Mouse (Mus musculus) heart, embryonic 14.5 days (tissue): ENCODE results near the gene Med14. TPM values are rescaled to one million over a fixed set of nuclear protein-coding genes. Genes with fewer than 3 reads are reported as not detected.

Source experiments
- ATAC-seq: fragments of 200-750 bp; cut with Nextera tagmentation; 2 replicates; pipeline ENCODE4 v1.8.0; 2017; ENCODE audit warnings: low read depth, moderate TSS enrichment; ENCODE audit not compliant: insufficient number of reproducible peaks, insufficient read depth, low FRiP score
- H3K27ac ChIP-seq, 2 experiments: fragments of 200-500 bp in 1 of 2; fragments of 300-500 bp in 1 of 2; sonication (generic) in 1 of 2; replicated peaks in 1 of 2; 2 replicates each; pipeline ENCODE4 v1.5.1; 2012 to 2014; ENCODE audit warnings: low read depth in 2 of 2, low read length in 2 of 2, control low read depth in 1 of 2, mild to moderate bottlenecking in 1 of 2, mixed read lengths in 1 of 2; ENCODE audit not compliant: control insufficient read depth in 1 of 2, insufficient read depth in 1 of 2
- H3K27me3 ChIP-seq: fragments of 300-500 bp; sonication (generic); 2 replicates; pipeline ENCODE4 v1.6.1; 2014; ENCODE audit warnings: mild to moderate bottlenecking, low read length, control low read depth; ENCODE audit not compliant: control insufficient read depth, insufficient read depth
- H3K36me3 ChIP-seq: fragments of 300-500 bp; sonication (generic); 2 replicates; pipeline ENCODE4 v1.6.1; 2014; ENCODE audit warnings: mild to moderate bottlenecking, control low read depth, low read length, mixed read lengths; ENCODE audit not compliant: control insufficient read depth, insufficient read depth
- H3K4me1 ChIP-seq, 2 experiments: fragments of 200-500 bp in 1 of 2; fragments of 300-500 bp in 1 of 2; sonication (generic) in 1 of 2; 2 replicates each; pipeline ENCODE4 v1.6.1; 2012 to 2014; ENCODE audit warnings: low read length in 2 of 2, control low read depth in 1 of 2, mixed read lengths in 1 of 2; ENCODE audit not compliant: control insufficient read depth in 2 of 2, insufficient read depth in 2 of 2
- H3K4me2 ChIP-seq: fragments of 300-500 bp; sonication (generic); 2 replicates; pipeline ENCODE4 v1.6.1; 2014; ENCODE audit warnings: mild to moderate bottlenecking, low read length
- H3K4me3 ChIP-seq, 2 experiments: fragments of 200-500 bp in 1 of 2; fragments of 300-500 bp in 1 of 2; sonication (generic) in 1 of 2; 2 replicates each; pipeline ENCODE4 v1.5.1; 2012 to 2014; ENCODE audit warnings: low read length in 2 of 2, mild to moderate bottlenecking in 2 of 2, control low read depth in 1 of 2, low read depth in 1 of 2, moderate library complexity in 1 of 2; ENCODE audit not compliant: control insufficient read depth in 1 of 2, insufficient read depth in 1 of 2
- H3K9ac ChIP-seq: fragments of 300-500 bp; sonication (generic); 2 replicates; pipeline ENCODE4 v1.6.1; 2014; ENCODE audit warnings: mild to moderate bottlenecking, low read length
- H3K9me3 ChIP-seq: fragments of 300-500 bp; sonication (generic); 2 replicates; pipeline ENCODE4 v1.6.1; 2016; ENCODE audit warnings: low read length, control low read depth; ENCODE audit not compliant: control insufficient read depth
- WGBS: fragments of 180-500 bp; shearing (Covaris S2); extraction: QIAGEN DNeasy Blood & Tissue Kit; methylation state at CpG from one replicate; pipeline ENCODE4 v1.1.7; 2014; 5-methylcytosine and 5-hydroxymethylcytosine counted together
- polyA plus RNA-seq: library from polyadenylated mRNA; unstranded; fragments of >200 nt; fragmentation: Nextera tagmentation; extraction: Ambion mirVana; gene quantifications from 2 replicates; pipeline ENCODE4 v1.2.1, GENCODE M21; 2014

Med14 gene
- polyA plus RNA-seq, 1 experiment from 2014 or later = 28.0 TPM

GRCm38 (mm10) chrX:12766846-12767564, 5.1 kb upstream of the Med14 start:
- Histone ChIP-seq H3K9me3 (no peaks in the 10 kb centered on the region), H3K27me3 (peaks cover 2% of the 10 kb centered on the region; the same call in 1 of the 2 replicates), H3K4me2 (no peak overlapping the region), H3K36me3 (no peaks in the 10 kb centered on the region), H3K4me3 (no peak overlapping the region), H3K4me1 (no peaks in the 10 kb centered on the region), H3K27ac (no peak overlapping the region), H3K9ac (no peak overlapping the region)
- 58% methylated on average over 4 of the region's 4 CpGs for WGBS
- ATAC-seq = no peak

- Histone ChIP-seq H3K27ac (peak overlapping the region; percentile 96 to 97; a peak in 3 of 4 replicates), H3K4me3 (peak overlapping the region; percentile 69 to 76; a peak in 3 of 4 replicates), H3K4me1 (no peaks in the 10 kb centered on the region), H3K9me3 (no peaks in the 10 kb centered on the region), H3K4me2 (peak overlapping the region; percentile 71), H3K36me3 (no peaks in the 10 kb centered on the region), H3K9ac (peak overlapping the region; percentile 89), H3K27me3 (peaks cover 11% of the 10 kb centered on the region; the same call in 1 of the 2 replicates)
- no peak for ATAC-seq
- WGBS = 77% methylated on average over 3 of the region's 3 CpGs
Measured at GRCm38 (mm10) chrX:12763127-12763834, 1.4 kb upstream of the Med14 start.

GRCm38 (mm10) chrX:12762334-12763126, 657 bp upstream of the Med14 start:
- 14% methylated on average over 19 of the region's 32 CpGs for WGBS

GRCm38 (mm10) chrX:12761259-12761625, 631 bp downstream of the Med14 start:
- peak overlapping the region; percentile 96 to 97 for H3K27ac ChIP-seq
- H3K36me3 ChIP-seq = no peaks in the 10 kb centered on the region
- peak overlapping the region; percentile 69 to 76 for H3K4me3 ChIP-seq
- H3K9ac ChIP-seq = peak overlapping the region; percentile 89
- peak; percentile 33 for ATAC-seq
- H3K27me3 ChIP-seq = peaks cover 11% of the 10 kb centered on the region; the same call in 1 of the 2 replicates
- peaks cover 0 to 12% of the 10 kb centered on the region in 2 experiments; a peak in 1 of 4 replicates for H3K4me1 ChIP-seq
- H3K9me3 ChIP-seq = no peaks in the 10 kb centered on the region
- H3K4me2 ChIP-seq = peak overlapping the region; percentile 71
- WGBS = 10% methylated on average over 24 of the region's 25 CpGs

More at GRCm38 (mm10) chrX:12762334-12763126, 657 bp upstream of the Med14 start:
- no peak for ATAC-seq
- Histone ChIP-seq H3K9ac (peak overlapping the region; percentile 89), H3K36me3 (no peaks in the 10 kb centered on the region), H3K9me3 (no peaks in the 10 kb centered on the region), H3K27me3 (peaks cover 11% of the 10 kb centered on the region; the same call in 1 of the 2 replicates), H3K4me3 (peak overlapping the region; percentile 69 to 76), H3K27ac (peak overlapping the region; percentile 96 to 97), H3K4me2 (peak overlapping the region; percentile 71), H3K4me1 (peaks cover 0 to 6% of the 10 kb centered on the region in 2 experiments; a peak in 1 of 4 replicates)

GRCm38 (mm10) chrX:12760501-12760900, 1.4 kb downstream of the Med14 start:
- WGBS = 20% methylated on average over 8 of the region's 8 CpGs
- Histone ChIP-seq H3K27ac (peak overlapping the region; percentile 68 to 96), H3K9me3 (no peaks in the 10 kb centered on the region), H3K9ac (peak overlapping the region; percentile 89), H3K27me3 (peaks cover 11% of the 10 kb centered on the region; the same call in 1 of the 2 replicates), H3K36me3 (no peaks in the 10 kb centered on the region), H3K4me3 (peak overlapping the region; percentile 32 to 69; a peak in 3 of 4 replicates), H3K4me2 (peak overlapping the region; percentile 71), H3K4me1 (peaks cover 0 to 12% of the 10 kb centered on the region in 2 experiments; a peak in 1 of 4 replicates)
- no peak for ATAC-seq

- WGBS = 28% methylated on average over 5 of the region's 5 CpGs
- ATAC-seq = no peak
Measured at GRCm38 (mm10) chrX:12759625-12760024, 2.2 kb downstream of the Med14 start.

GRCm38 (mm10) chrX:12747886-12748285, 14.0 kb downstream of the Med14 start:
- Histone ChIP-seq H3K36me3 (peaks cover 34% of the 10 kb centered on the region), H3K4me2 (no peak overlapping the region), H3K9ac (no peak overlapping the region), H3K4me1 (no peaks in the 10 kb centered on the region), H3K27me3 (no peaks in the 10 kb centered on the region), H3K27ac (no peak overlapping the region), H3K9me3 (no peaks in the 10 kb centered on the region), H3K4me3 (no peak overlapping the region)
- WGBS = 78% methylated on average over 4 of the region's 4 CpGs
- no peak for ATAC-seq

More at GRCm38 (mm10) chrX:12759625-12760024, 2.2 kb downstream of the Med14 start:
- peak overlapping the region; percentile 24 to 69; a peak in 3 of 4 replicates for H3K4me3 ChIP-seq
- peak overlapping the region; percentile 71 for H3K4me2 ChIP-seq
- peaks cover 11% of the 10 kb centered on the region; the same call in 1 of the 2 replicates for H3K27me3 ChIP-seq
- peak overlapping the region; percentile 89 for H3K9ac ChIP-seq
- H3K36me3 ChIP-seq = no peaks in the 10 kb centered on the region
- H3K9me3 ChIP-seq = no peaks in the 10 kb centered on the region
- peak overlapping the region; percentile 90 to 96 for H3K27ac ChIP-seq
- H3K4me1 ChIP-seq = peaks cover 0 to 12% of the 10 kb centered on the region in 2 experiments; a peak in 1 of 4 replicates
